ENCODE assay signal across 9 mouse cellular contexts in genomic region chr2:143113859-143114258, GRCm38 (mm10). TPM values are rescaled to one million over a fixed set of nuclear protein-coding genes. Genes with fewer than 3 reads are reported as not detected.
A peak's percentile ranks its signal among the peaks of the same experiment; 100 is the strongest.
DNase-seq lines count a peak whose midpoint lies in the region; ATAC-seq and TF ChIP-seq lines count a peak whose summit lies in the region.
"Had no signal": no experiment of that assay in that cellular context is flagged by ENCODE, and none has a peak within 500 bp of the region (broad histone marks: within the 10 kb centered on the region; RNA-seq: fewer than 3 reads in every experiment).

No protein-coding gene starts in this region.

- peak; percentile 25; the same call in 1 of the 2 replicates for TF ChIP-seq CTCF in kidney, adult 2 months (conservative IDR thresholded peaks at IDR 0.05; ENCODE audit: insufficient read depth, insufficient read length, low read depth, low read length)
- TF ChIP-seq CTCF in E14TG2a.4 (conservative IDR thresholded peaks at IDR 0.05; ENCODE audit: low read length) = peak; percentile 20

- H3K27me3 ChIP-seq in kidney, adult 2 months (replicated peaks; ENCODE audit: control insufficient read depth, insufficient read depth, low read length) = no peaks in the 10 kb centered on the region
- H3K27me3 ChIP-seq in kidney, embryonic 16.5 days (ENCODE audit: insufficient read depth, low read length) = no peaks in the 10 kb centered on the region
- H3K27me3 ChIP-seq in E14TG2a.4 (ENCODE audit: insufficient read depth, low read length) = no peaks in the 10 kb centered on the region
- H3K27me3 ChIP-seq in hindbrain, embryonic 13.5 days = no peaks in the 10 kb centered on the region

- H3K9me3 ChIP-seq in kidney, embryonic 16.5 days (ENCODE audit: low read length) = no peaks in the 10 kb centered on the region
- H3K9me3 ChIP-seq in E14TG2a.4 (ENCODE audit: low read length) = no peaks in the 10 kb centered on the region
- H3K9me3 ChIP-seq in hindbrain, embryonic 13.5 days = no peaks in the 10 kb centered on the region

- no peak for TF ChIP-seq POLR2A in kidney, adult 2 months (IDR thresholded peaks at IDR 0.05; ENCODE audit: low read depth, low read length)

- no peaks in the 10 kb centered on the region; the same call in 1 of the 2 replicates for H3K4me1 ChIP-seq in kidney, adult 2 months (ENCODE audit: control insufficient read depth, insufficient read depth, low read length)
- no peaks in the 10 kb centered on the region for H3K4me1 ChIP-seq in kidney, embryonic 16.5 days (ENCODE audit: insufficient read depth, low read length)
- H3K4me1 ChIP-seq in E14TG2a.4 (replicated peaks; ENCODE audit: low read depth, low read length) = peaks cover 47% of the 10 kb centered on the region
- 0 out of 2 replicates have a peak, but pooled peaks cover 3% of the 10 kb centered on the region for H3K4me1 ChIP-seq in hindbrain, embryonic 13.5 days (replicated peaks)

- H3K36me3 ChIP-seq in kidney, adult 2 months (ENCODE audit: control insufficient read depth, insufficient read depth, low read length) = no peaks in the 10 kb centered on the region
- no peaks in the 10 kb centered on the region for H3K36me3 ChIP-seq in kidney, embryonic 16.5 days (ENCODE audit: insufficient read depth, low read length)
- no peaks in the 10 kb centered on the region for H3K36me3 ChIP-seq in E14TG2a.4 (ENCODE audit: insufficient read depth, low read length)
- H3K36me3 ChIP-seq in hindbrain, embryonic 13.5 days = no peaks in the 10 kb centered on the region

- peak; percentile 28 for DNase-seq in kidney, adult 2 months
- DNase-seq in brain, embryonic 18.5 days (ENCODE audit: low read depth, low spot score) = peak; percentile 42
- no peak for DNase-seq in spleen, postnatal 14 days (ENCODE audit: low spot score in 2 of 2)
- no peak for DNase-seq in thymus, postnatal 4 days

- 83% methylated on average over 1 of the region's 1 CpGs for WGBS in kidney, adult 2 months
- 88% methylated on average over 1 of the region's 1 CpGs for WGBS in kidney, embryonic 16.5 days
- 75% methylated on average over 1 of the region's 1 CpGs for WGBS in hindbrain, embryonic 13.5 days

- H3K4me2 ChIP-seq in kidney, embryonic 16.5 days (replicated peaks; ENCODE audit: low read depth, low read length) = no peak overlapping the region
- H3K4me2 ChIP-seq in hindbrain, embryonic 13.5 days = no peak overlapping the region

- no peak for ATAC-seq in kidney, embryonic 16.5 days (ENCODE audit: low FRiP score, low TSS enrichment)
- ATAC-seq in hindbrain, embryonic 13.5 days (ENCODE audit: low FRiP score) = peak; percentile 33; the same call in 1 of the 2 replicates
- no peak; the same call in 1 of the 2 replicates for ATAC-seq in granulocyte monocyte progenitor cell, adult 5-6 weeks (replicated peaks; ENCODE audit: poor library complexity, severe bottlenecking)

- no peak overlapping the region for H3K4me3 ChIP-seq in kidney, adult 2 months (ENCODE audit: insufficient read depth, low read depth, low read length)
- no peak overlapping the region for H3K4me3 ChIP-seq in kidney, embryonic 16.5 days (ENCODE audit: low read length)
- H3K4me3 ChIP-seq in E14TG2a.4 (replicated peaks; ENCODE audit: low read length) = no peak overlapping the region
- no peak overlapping the region for H3K4me3 ChIP-seq in hindbrain, embryonic 13.5 days

- no peak overlapping the region for H3K27ac ChIP-seq in kidney, adult 2 months (ENCODE audit: insufficient read depth, low read depth, low read length)
- no peak overlapping the region for H3K27ac ChIP-seq in kidney, embryonic 16.5 days (ENCODE audit: low read length)
- H3K27ac ChIP-seq in hindbrain, embryonic 13.5 days = no peak overlapping the region

- no peak overlapping the region for H3K9ac ChIP-seq in kidney, embryonic 16.5 days (replicated peaks; ENCODE audit: low read length)
- H3K9ac ChIP-seq in hindbrain, embryonic 13.5 days = no peak overlapping the region

RNA-seq across cellular contexts. Expression of gene Otor, which starts 35.6 kb away (rescaled TPM):
- not detected in 2 replicates for polyA plus RNA-seq in kidney, adult 2 months (2012; rRNA removed)
- polyA plus RNA-seq in kidney, embryonic 16.5 days (2015; fragmentation: Nextera tagmentation; extraction: Ambion mirVana) = 0.27 TPM in 1 of 2 replicates, not detected in the other
- 1.9 and 2.7 TPM in 2 replicates for polyA plus RNA-seq in hindbrain, embryonic 13.5 days (2015; fragmentation: Nextera tagmentation; extraction: Ambion mirVana)
- not detected in 2 replicates for total RNA-seq in granulocyte monocyte progenitor cell, adult 5-6 weeks (2014; fragmentation: Nextera tagmentation)
- not detected in 2 replicates for total RNA-seq in granulocyte monocyte progenitor cell, adult 5-6 weeks (2017)
- total RNA-seq: layer of hippocampus, adult 8-10 months had no signal

RNA-seq across cellular contexts. Expression of gene Snrpb2, which starts 51.0 kb away (rescaled TPM):
- polyA plus RNA-seq in kidney, adult 2 months (2012; rRNA removed) = 3.4 and 5.3 TPM in 2 replicates
- 64.1 and 69.2 TPM in 2 replicates for polyA plus RNA-seq in kidney, embryonic 16.5 days (2015; fragmentation: Nextera tagmentation; extraction: Ambion mirVana)
- 70.4 and 72.1 TPM in 2 replicates for polyA plus RNA-seq in hindbrain, embryonic 13.5 days (2015; fragmentation: Nextera tagmentation; extraction: Ambion mirVana)
- 65.5 and 77.1 TPM in 2 replicates for total RNA-seq in granulocyte monocyte progenitor cell, adult 5-6 weeks (2014; fragmentation: Nextera tagmentation)
- 103 and 146 TPM in 2 replicates for total RNA-seq in granulocyte monocyte progenitor cell, adult 5-6 weeks (2017)

Comparison
In these comparisons a context has a peak if more than half of its experiments do, and no peak if none do; other contexts are left out.
1. RNA of gene Snrpb2, which starts 51.0 kb away (polyA plus RNA-seq): 70.4 to 72.1 TPM in hindbrain, embryonic 13.5 days and 64.1 to 69.2 TPM in kidney, embryonic 16.5 days; 3.4 to 5.3 TPM in kidney, adult 2 months; every median in the first group is over 10 times any median in the second.
2. DNase-seq: peak in kidney, adult 2 months (single experiment) and brain, embryonic 18.5 days (single experiment); none in spleen, postnatal 14 days (0 of 2) and thymus, postnatal 4 days (single experiment).